ENCODE assay signal across 8 mouse cellular contexts in the genomic region with DNA sequence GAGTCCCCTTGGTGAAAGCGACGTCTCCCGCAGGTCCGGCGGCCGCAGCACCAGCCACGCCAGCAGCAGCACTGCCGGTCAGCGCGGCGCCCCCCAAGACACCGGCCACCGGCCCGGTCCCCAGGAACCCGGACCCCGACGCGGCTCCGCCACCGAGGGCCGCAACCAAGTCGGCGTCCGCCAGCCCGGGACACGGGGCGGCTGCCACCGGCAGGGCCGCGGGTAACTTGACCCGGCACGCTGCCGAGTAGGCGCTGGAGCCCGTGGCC. TPM values are rescaled to one million over a fixed set of nuclear protein-coding genes. Genes with fewer than 3 reads are reported as not detected.
DNase-seq lines count a peak whose midpoint lies in the region; ATAC-seq and TF ChIP-seq lines count a peak whose summit lies in the region.

No protein-coding gene starts in this region.

- no peak for TF ChIP-seq CTCF in spleen, adult 2 months (IDR thresholded peaks at IDR 0.05; ENCODE audit: extremely low read depth, insufficient read depth, insufficient read length, insufficient replicate concordance)

- no peak for ATAC-seq in erythroblast, adult 5-6 weeks (replicated peaks; ENCODE audit: low FRiP score, poor library complexity, severe bottlenecking)
- no peak for ATAC-seq in limb, embryonic 15.5 days (ENCODE audit: insufficient number of reproducible peaks, low FRiP score, low TSS enrichment, low read depth)
- ATAC-seq in granulocyte monocyte progenitor cell, adult 5-6 weeks (replicated peaks; ENCODE audit: poor library complexity, severe bottlenecking) = no peak

- H3K27ac ChIP-seq in spleen, adult 2 months (ENCODE audit: insufficient read depth, low read length) = peak overlapping the region; percentile 89
- H3K27ac ChIP-seq in limb, embryonic 15.5 days = peak overlapping the region; percentile 100

- H3K36me3 ChIP-seq in erythroblast, embryonic 14.5 days (ENCODE audit: control insufficient read depth) = no peaks in the 10 kb centered on the region
- no peaks in the 10 kb centered on the region for H3K36me3 ChIP-seq in spleen, adult 2 months (ENCODE audit: control insufficient read depth, insufficient read depth, low read length)
- no peaks in the 10 kb centered on the region for H3K36me3 ChIP-seq in limb, embryonic 15.5 days

- peak overlapping the region; percentile 85 for H3K9ac ChIP-seq in limb, embryonic 15.5 days

- no peaks in the 10 kb centered on the region for H3K27me3 ChIP-seq in erythroblast, embryonic 14.5 days (ENCODE audit: control insufficient read depth)
- no peaks in the 10 kb centered on the region for H3K27me3 ChIP-seq in spleen, adult 2 months (ENCODE audit: control insufficient read depth, insufficient read depth, low read length)
- no peaks in the 10 kb centered on the region for H3K27me3 ChIP-seq in limb, embryonic 15.5 days

- peaks cover 28% of the 10 kb centered on the region for H3K4me1 ChIP-seq in erythroblast, embryonic 14.5 days (ENCODE audit: control insufficient read depth)
- H3K4me1 ChIP-seq in spleen, adult 2 months (ENCODE audit: control insufficient read depth, insufficient read depth, insufficient read length) = no peaks in the 10 kb centered on the region
- peaks cover 4% of the 10 kb centered on the region; the same call in 1 of the 2 replicates for H3K4me1 ChIP-seq in limb, embryonic 15.5 days

- TF ChIP-seq POLR2A in spleen, adult 2 months (IDR thresholded peaks at IDR 0.05; ENCODE audit: low read depth, low read length) = no peak

- H3K9me3 ChIP-seq in erythroblast, embryonic 14.5 days (ENCODE audit: control insufficient read depth, low read length) = no peaks in the 10 kb centered on the region
- no peaks in the 10 kb centered on the region for H3K9me3 ChIP-seq in limb, embryonic 15.5 days

- under 1% methylated on average over 33 of the region's 35 CpGs for WGBS in spleen, adult 2 months
- 0% methylated on average over 27 of the region's 35 CpGs for WGBS in limb, embryonic 15.5 days

- no peak for DNase-seq in spleen, adult 2 months (ENCODE audit: low read depth in 1 of 2, low spot score in 2 of 2)
- DNase-seq in spleen, adult 18-20 months = no peak
- DNase-seq in testis, postnatal 14 days (ENCODE audit: low spot score) = peak; percentile 57
- DNase-seq in left cerebral cortex, adult 11 months (ENCODE audit: low spot score) = no peak

- H3K4me2 ChIP-seq in limb, embryonic 15.5 days = peak overlapping the region; percentile 49

- H3K4me3 ChIP-seq in erythroblast, embryonic 14.5 days (replicated peaks) = peak overlapping the region; percentile 96
- H3K4me3 ChIP-seq in spleen, adult 2 months (ENCODE audit: extremely low read depth, insufficient read depth, insufficient read length) = peak overlapping the region; percentile 98
- peak overlapping the region; percentile 86 for H3K4me3 ChIP-seq in limb, embryonic 15.5 days

RNA-seq across cellular contexts. Expression of a gene that starts 0.4 kb away (rescaled TPM):
- 0.04 and 0.06 TPM in 2 replicates for polyA plus RNA-seq in erythroblast, embryonic 14.5 days (2012)
- 14.6 and 29.4 TPM in 2 replicates for total RNA-seq in erythroblast, adult 5-6 weeks (2015; ENCODE audit: low replicate concordance)
- 28.4 and 30.9 TPM in 2 replicates for total RNA-seq in erythroblast, adult 5-6 weeks (2017; ENCODE audit: low replicate concordance)
- polyA plus RNA-seq in spleen, adult 2 months (2012; rRNA removed) = 4.5 and 5.2 TPM in 2 replicates
- polyA plus RNA-seq in limb, embryonic 15.5 days (2015; fragmentation: Nextera tagmentation; extraction: Ambion mirVana) = 37.9 and 42.5 TPM in 2 replicates
- total RNA-seq in granulocyte monocyte progenitor cell, adult 5-6 weeks (2014; fragmentation: Nextera tagmentation) = 48.3 and 50.0 TPM in 2 replicates
- total RNA-seq in granulocyte monocyte progenitor cell, adult 5-6 weeks (2017) = 63.6 and 65.2 TPM in 2 replicates
